Mouse (Mus musculus): Measurements from ENCODE around the gene Serpina3f.

DNA sequence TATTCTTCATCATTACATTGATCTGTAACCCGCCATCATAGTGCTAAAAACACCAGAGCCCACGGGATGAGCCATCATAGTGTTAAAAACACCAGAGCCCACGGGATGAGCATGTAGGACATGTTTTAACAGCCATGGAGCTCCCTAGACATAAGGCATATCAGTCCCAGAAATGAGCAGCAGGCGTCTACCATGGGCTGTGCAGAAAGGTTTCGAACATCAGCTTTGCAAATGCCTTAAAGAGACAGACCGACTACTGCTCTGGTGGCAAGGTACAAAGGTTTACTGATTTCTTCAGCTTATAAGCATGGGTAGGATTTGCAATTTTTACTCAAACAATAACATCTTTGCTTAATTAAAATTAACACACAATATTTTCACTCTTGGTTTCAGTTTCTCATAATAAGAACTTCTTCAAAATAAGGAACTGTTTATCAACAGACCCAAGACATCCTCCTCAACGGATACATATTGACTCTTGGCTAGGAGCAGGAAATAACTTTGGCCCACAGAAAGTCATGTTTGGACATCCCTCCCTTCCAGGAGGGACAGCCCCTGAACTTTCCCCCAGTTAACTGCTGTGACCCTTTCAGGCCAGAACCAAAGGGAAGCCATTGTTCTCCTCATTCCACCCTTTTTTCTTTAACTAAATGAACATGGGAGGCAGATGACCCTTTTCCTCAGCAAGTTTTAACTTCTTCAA lies 10.4 kb downstream of the Serpina3f start:
- no peak for TF ChIP-seq ZC3H11A (IDR thresholded peaks at IDR 0.05; ENCODE audit: borderline replicate concordance, low read depth, low read length)
- no peak for TF ChIP-seq HCFC1 (IDR thresholded peaks at IDR 0.05; ENCODE audit: borderline replicate concordance, insufficient read depth, low read length)
- no peak for TF ChIP-seq CHD2 (IDR thresholded peaks at IDR 0.05; ENCODE audit: low read depth, low read length)
- no peak for TF ChIP-seq ZNF384 (IDR thresholded peaks at IDR 0.05; ENCODE audit: low read depth, low read length)
